Mouse (Mus musculus) hindbrain, embryonic 13.5 days (tissue): Measurements from ENCODE around the gene Osbpl2. TPM values are rescaled to one million over a fixed set of nuclear protein-coding genes. Genes with fewer than 3 reads are reported as not detected.
"Not testable (repeated sequence)": the region's sequence is repeated elsewhere in the genome, so short reads cannot be mapped to it uniquely, and the experiment has no call there.

ENCODE experiments used
- ATAC-seq: fragments of 200-750 bp; cut with Nextera tagmentation; 2 replicates; pipeline ENCODE4 v1.8.0; 2017; ENCODE audit warnings: moderate TSS enrichment; ENCODE audit not compliant: low FRiP score
- H3K27ac ChIP-seq: fragments of 300-500 bp; sonication (generic); 2 replicates; pipeline ENCODE4 v1.5.1; 2015; ENCODE audit warnings: inconsistent platforms, mild to moderate bottlenecking, moderate library complexity
- H3K27me3 ChIP-seq: fragments of 300-500 bp; sonication (generic); 2 replicates; pipeline ENCODE4 v1.6.1; 2015; ENCODE audit warnings: mild to moderate bottlenecking, inconsistent platforms
- H3K36me3 ChIP-seq: fragments of 300-500 bp; sonication (generic); 2 replicates; pipeline ENCODE4 v1.6.1; 2015; ENCODE audit warnings: mild to moderate bottlenecking, inconsistent platforms
- H3K4me1 ChIP-seq: fragments of 300-500 bp; sonication (generic); replicated peaks from 2 replicates; pipeline ENCODE4 v1.6.1; 2015; ENCODE audit warnings: inconsistent platforms
- H3K4me2 ChIP-seq: fragments of 300-500 bp; sonication (generic); 2 replicates; pipeline ENCODE4 v1.6.1; 2015; ENCODE audit warnings: inconsistent platforms, mild to moderate bottlenecking, moderate library complexity
- H3K4me3 ChIP-seq: fragments of 300-500 bp; sonication (generic); 2 replicates; pipeline ENCODE4 v1.5.1; 2015; ENCODE audit warnings: mild to moderate bottlenecking, inconsistent platforms
- H3K9ac ChIP-seq: fragments of 300-500 bp; sonication (generic); 2 replicates; pipeline ENCODE4 v1.6.1; 2015; ENCODE audit warnings: mild to moderate bottlenecking, inconsistent platforms
- H3K9me3 ChIP-seq: fragments of 300-500 bp; sonication (generic); 2 replicates; pipeline ENCODE4 v1.6.1; 2016; ENCODE audit warnings: inconsistent platforms
- WGBS: fragments of 180-500 bp; shearing (Covaris S2); methylation state at CpG from one replicate; pipeline ENCODE4 v1.1.7; 2015; 5-methylcytosine and 5-hydroxymethylcytosine counted together
- polyA plus RNA-seq: library from polyadenylated mRNA; unstranded; fragments of >200 nt; fragmentation: Nextera tagmentation; extraction: Ambion mirVana; gene quantifications from 2 replicates; pipeline ENCODE4 v1.2.1, GENCODE M21; 2015

Osbpl2 gene
- polyA plus RNA-seq, 1 experiment from 2014 or later, result 58.2 TPM

GRCm38 (mm10) chr2:180171522-180172070, 52.5 kb downstream of the Osbpl2 start:
- no peaks in the 10 kb centered on the region for H3K27me3 ChIP-seq
- under 1% methylated on average over 80 of the region's 80 CpGs for WGBS
- peaks cover 39% of the 10 kb centered on the region for H3K36me3 ChIP-seq
- no peaks in the 10 kb centered on the region for H3K9me3 ChIP-seq
- peak overlapping the region; percentile 100 for H3K4me2 ChIP-seq
- peaks cover 27% of the 10 kb centered on the region for H3K4me1 ChIP-seq
- H3K9ac ChIP-seq, result peak overlapping the region; percentile 99
- ATAC-seq, result peak; percentile 75
- peak overlapping the region; percentile 97 for H3K4me3 ChIP-seq
- peak overlapping the region; percentile 96 for H3K27ac ChIP-seq

- H3K4me2 ChIP-seq, result peak overlapping the region; percentile 100
- H3K27me3 ChIP-seq, result no peaks in the 10 kb centered on the region
- no peaks in the 10 kb centered on the region for H3K9me3 ChIP-seq
- ATAC-seq, result no peak
- H3K9ac ChIP-seq, result peak overlapping the region; percentile 99
- peak overlapping the region; percentile 97 for H3K4me3 ChIP-seq
- WGBS, result 6% methylated on average over 9 of the region's 9 CpGs
- peaks cover 42% of the 10 kb centered on the region for H3K36me3 ChIP-seq
- H3K27ac ChIP-seq, result peak overlapping the region; percentile 96
- H3K4me1 ChIP-seq, result peaks cover 27% of the 10 kb centered on the region
Observed at GRCm38 (mm10) chr2:180172152-180172551, 53.0 kb downstream of the Osbpl2 start.

GRCm38 (mm10) chr2:180173163-180173562, 54.1 kb downstream of the Osbpl2 start:
- Histone ChIP-seq H3K9ac (peak overlapping the region; percentile 99), H3K36me3 (peaks cover 52% of the 10 kb centered on the region)

GRCm38 (mm10) chr2:180173711-180174110, 54.6 kb downstream of the Osbpl2 start:
- Histone ChIP-seq H3K4me1 (peaks cover 27% of the 10 kb centered on the region), H3K4me3 (peak overlapping the region; percentile 97; the same call in 1 of the 2 replicates), H3K9ac (0 out of 2 replicates have a peak overlapping the region, but pooled peaks have one; percentile 24), H3K4me2 (peak overlapping the region; percentile 100), H3K36me3 (peaks cover 57% of the 10 kb centered on the region)
- ATAC-seq, H3K9me3 ChIP-seq, H3K27ac ChIP-seq, H3K27me3 ChIP-seq: not testable (repeated sequence)
- 93% methylated on average over 8 of the region's 8 CpGs for WGBS

More at GRCm38 (mm10) chr2:180173163-180173562, 54.1 kb downstream of the Osbpl2 start:
- Histone ChIP-seq H3K27ac (no peak overlapping the region), H3K27me3 (no peaks in the 10 kb centered on the region), H3K4me3 (peak overlapping the region; percentile 97), H3K4me1 (peaks cover 27% of the 10 kb centered on the region), H3K4me2 (peak overlapping the region; percentile 100), H3K9me3 (no peaks in the 10 kb centered on the region)
- no peak for ATAC-seq
- 91% methylated on average over 4 of the region's 4 CpGs for WGBS

GRCm38 (mm10) chr2:180174121-180174520, 55.0 kb downstream of the Osbpl2 start:
- no peaks in the 10 kb centered on the region for H3K27me3 ChIP-seq
- no peak for ATAC-seq
- H3K27ac ChIP-seq, result no peak overlapping the region
- peaks cover 27% of the 10 kb centered on the region for H3K4me1 ChIP-seq
- H3K9ac ChIP-seq, result 0 out of 2 replicates have a peak overlapping the region, but pooled peaks have one; percentile 24
- H3K9me3 ChIP-seq, result no peaks in the 10 kb centered on the region
- no peak overlapping the region for H3K4me2 ChIP-seq
- H3K36me3 ChIP-seq, result peaks cover 61% of the 10 kb centered on the region
- 91% methylated on average over 5 of the region's 5 CpGs for WGBS
- no peak overlapping the region; the same call in 1 of the 2 replicates for H3K4me3 ChIP-seq

GRCm38 (mm10) chr2:180175725-180176124, 56.6 kb downstream of the Osbpl2 start:
- no peaks in the 10 kb centered on the region for H3K27me3 ChIP-seq
- H3K9me3 ChIP-seq, result no peaks in the 10 kb centered on the region
- H3K4me1 ChIP-seq, result peaks cover 26% of the 10 kb centered on the region
- H3K4me3 ChIP-seq, result no peak overlapping the region
- ATAC-seq, result no peak
- WGBS, result 93% methylated on average over 7 of the region's 7 CpGs
- peaks cover 69% of the 10 kb centered on the region for H3K36me3 ChIP-seq
- H3K9ac ChIP-seq, result no peak overlapping the region
- H3K27ac ChIP-seq, result no peak overlapping the region
- H3K4me2 ChIP-seq, result no peak overlapping the region

GRCm38 (mm10) chr2:180181542-180181941, 62.4 kb downstream of the Osbpl2 start:
- Histone ChIP-seq H3K4me2 (no peak overlapping the region), H3K27ac (no peak overlapping the region), H3K4me3 (no peak overlapping the region), H3K4me1 (peaks cover 2% of the 10 kb centered on the region; the same call in 1 of the 2 replicates), H3K27me3 (no peaks in the 10 kb centered on the region), H3K9ac (no peak overlapping the region), H3K36me3 (peaks cover 33% of the 10 kb centered on the region), H3K9me3 (no peaks in the 10 kb centered on the region)
- WGBS, result 87% methylated on average over 9 of the region's 9 CpGs
- no peak for ATAC-seq

- Histone ChIP-seq H3K27me3 (no peaks in the 10 kb centered on the region), H3K4me3 (no peak overlapping the region), H3K27ac (no peak overlapping the region), H3K4me2 (no peak overlapping the region), H3K9me3 (no peaks in the 10 kb centered on the region), H3K4me1 (peaks cover 14% of the 10 kb centered on the region), H3K36me3 (peaks cover 6% of the 10 kb centered on the region), H3K9ac (no peak overlapping the region)
- ATAC-seq, result no peak
- WGBS, result 86% methylated on average over 24 of the region's 24 CpGs
Observed at GRCm38 (mm10) chr2:180184011-180184751, 65.1 kb downstream of the Osbpl2 start.

- ATAC-seq, result no peak
- H3K27me3 ChIP-seq, result no peaks in the 10 kb centered on the region
- H3K4me1 ChIP-seq, result peaks cover 14% of the 10 kb centered on the region
- H3K4me3 ChIP-seq, result no peak overlapping the region
- no peak overlapping the region for H3K4me2 ChIP-seq
- H3K27ac ChIP-seq, result no peak overlapping the region
- no peak overlapping the region for H3K9ac ChIP-seq
- peaks cover under 1% of the 10 kb centered on the region; the same call in 1 of the 2 replicates for H3K36me3 ChIP-seq
- WGBS, result 84% methylated on average over 6 of the region's 6 CpGs
- H3K9me3 ChIP-seq, result no peaks in the 10 kb centered on the region
Observed at GRCm38 (mm10) chr2:180184752-180185109, 65.6 kb downstream of the Osbpl2 start.

GRCm38 (mm10) chr2:180185686-180186085, 66.6 kb downstream of the Osbpl2 start:
- WGBS, result 95% methylated on average over 14 of the region's 14 CpGs
- no peak overlapping the region for H3K27ac ChIP-seq

GRCm38 (mm10) chr2:180187362-180187761, 68.3 kb downstream of the Osbpl2 start:
- no peak overlapping the region for H3K4me3 ChIP-seq
- no peaks in the 10 kb centered on the region; the same call in 1 of the 2 replicates for H3K36me3 ChIP-seq
- no peak overlapping the region for H3K9ac ChIP-seq
- WGBS, result 82% methylated on average over 11 of the region's 11 CpGs
- peaks cover 14% of the 10 kb centered on the region for H3K4me1 ChIP-seq
- H3K4me2 ChIP-seq, result no peak overlapping the region
- no peaks in the 10 kb centered on the region for H3K27me3 ChIP-seq
- ATAC-seq, result no peak
- H3K27ac ChIP-seq, result no peak overlapping the region
- H3K9me3 ChIP-seq, result no peaks in the 10 kb centered on the region

More at GRCm38 (mm10) chr2:180185686-180186085, 66.6 kb downstream of the Osbpl2 start:
- no peak for ATAC-seq
- Histone ChIP-seq H3K27me3 (no peaks in the 10 kb centered on the region), H3K9me3 (no peaks in the 10 kb centered on the region), H3K4me1 (peaks cover 14% of the 10 kb centered on the region), H3K9ac (no peak overlapping the region), H3K4me2 (no peak overlapping the region), H3K4me3 (no peak overlapping the region), H3K36me3 (no peaks in the 10 kb centered on the region; the same call in 1 of the 2 replicates)

GRCm38 (mm10) chr2:180196610-180197322, 77.7 kb downstream of the Osbpl2 start:
- H3K9me3 ChIP-seq, result no peaks in the 10 kb centered on the region
- no peaks in the 10 kb centered on the region for H3K36me3 ChIP-seq
- H3K4me1 ChIP-seq, result peaks cover 33% of the 10 kb centered on the region
- no peak overlapping the region for H3K4me3 ChIP-seq
- no peak overlapping the region for H3K9ac ChIP-seq
- H3K4me2 ChIP-seq, result no peak overlapping the region
- H3K27me3 ChIP-seq, result no peaks in the 10 kb centered on the region
- WGBS, result 69% methylated on average over 10 of the region's 12 CpGs
- ATAC-seq, result no peak
- H3K27ac ChIP-seq, result no peak overlapping the region
